Mouse (Mus musculus) T-helper 17 cell (primary cell): ENCODE measurements at regions not wholly inside any gene's neighbourhood (a gene's known extent, or its start where the extent isn't known, plus 50 kb on each side); places are given as distances from the start of the nearest gene placed in this dataset.

Experiments
- in situ Hi-C, 2 experiments: fragments of 300-600 bp; cut with MboI, MseI; formaldehyde crosslinking; loops; 1 replicate in 1 of 2; 2 replicates in 1 of 2; pipeline ENCODE4 v1.15.1; 2025; ENCODE audit warnings: high pct_unique_total_duplicates in 2 of 2

GRCm38 (mm10) chr6:140179999-140180398, 138.7 kb upstream of the Plcz1 start:
- in situ Hi-C loops, result no loop called here

DNA sequence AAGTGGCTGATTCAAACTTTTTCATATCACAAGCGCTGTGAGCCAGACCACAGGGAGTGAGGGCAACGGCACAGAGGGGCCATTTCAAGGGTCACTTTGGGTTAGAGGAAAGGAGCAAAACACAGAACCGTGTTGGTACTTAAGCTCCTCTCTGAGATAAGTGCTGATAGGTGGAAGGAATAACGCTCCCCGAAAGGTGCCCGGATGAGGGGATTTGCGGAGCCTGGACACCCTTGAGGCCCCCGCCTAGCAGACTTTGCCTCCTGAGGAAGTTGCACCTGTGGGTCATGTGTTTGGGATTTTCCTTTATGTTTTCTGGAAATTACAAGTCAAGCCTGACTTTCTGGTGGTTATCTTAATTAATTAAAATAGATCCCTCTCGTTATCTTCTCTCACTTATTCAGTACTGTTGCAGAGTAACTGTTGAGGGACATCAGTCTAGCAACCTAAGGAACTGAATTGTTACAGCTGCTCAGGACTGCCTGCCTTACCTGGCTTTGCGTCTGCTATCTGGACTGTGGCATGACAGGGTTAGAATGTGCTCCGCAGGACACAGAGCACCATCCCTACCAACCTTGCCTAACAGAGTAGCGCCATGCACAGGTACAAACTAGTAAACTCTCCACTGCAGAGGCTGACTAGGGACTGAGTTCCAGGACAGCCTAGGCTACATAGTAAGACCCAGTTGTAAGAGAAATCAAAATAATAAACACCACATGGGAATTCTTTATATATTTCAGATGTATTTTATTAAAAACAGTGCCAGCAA, 137.4 kb upstream of the Plcz1 start:
- in situ Hi-C loops, result no loop called here

DNA sequence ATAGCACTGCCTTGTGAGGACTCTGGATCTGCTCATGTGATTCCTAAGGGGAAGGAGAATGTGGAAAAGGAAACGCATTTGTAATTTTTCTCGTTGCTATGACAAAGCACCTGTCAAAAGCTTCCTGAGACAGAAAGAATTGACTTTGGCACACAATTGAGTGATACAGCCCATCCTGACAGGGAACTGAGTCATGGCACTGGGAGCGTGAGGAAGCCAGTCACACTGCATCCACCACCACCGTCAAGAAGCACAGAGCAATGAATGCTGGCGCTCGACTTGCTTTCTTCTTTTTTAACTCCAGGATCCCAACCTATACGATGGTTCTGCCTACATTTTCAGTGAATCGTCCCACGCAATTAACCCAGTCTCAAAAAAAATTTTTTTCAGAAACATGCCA, 131.5 kb upstream of the Plcz1 start:
- in situ Hi-C loops, result no loop called here

GRCm38 (mm10) chr6:140169836-140170235, 128.6 kb upstream of the Plcz1 start:
- in situ Hi-C loops, result no loop called here

GRCm38 (mm10) chr6:140167182-140167581, 125.9 kb upstream of the Plcz1 start:
- in situ Hi-C loops, result no loop called here

DNA sequence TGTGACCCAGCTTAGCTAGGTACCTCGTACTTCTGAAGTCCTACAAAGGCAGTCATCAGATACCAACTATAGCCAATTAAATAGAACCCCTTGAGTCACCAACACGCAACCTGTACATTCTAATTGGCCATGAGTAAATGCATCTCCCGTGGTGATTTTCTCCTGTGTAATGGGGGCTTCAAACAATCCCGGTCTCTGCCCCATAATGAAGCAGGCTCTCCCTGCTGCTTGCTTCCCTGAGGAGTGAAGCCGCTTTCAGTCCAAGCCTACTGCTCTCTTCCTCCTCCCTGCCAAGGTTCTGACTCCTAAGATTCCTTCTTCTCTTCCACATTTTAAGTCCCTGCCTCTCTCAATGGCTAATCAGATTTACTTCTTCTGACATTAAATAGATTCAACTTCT, 121.5 kb upstream of the Plcz1 start:
- in situ Hi-C loops, result no loop called here

GRCm38 (mm10) chr6:140161482-140161881, 120.2 kb upstream of the Plcz1 start:
- in situ Hi-C loops, result no loop called here

- in situ Hi-C loops, result no loop called here
These were observed 119.7 kb upstream of the Plcz1 start for GRCm38 (mm10) chr6:140160946-140161345.

DNA sequence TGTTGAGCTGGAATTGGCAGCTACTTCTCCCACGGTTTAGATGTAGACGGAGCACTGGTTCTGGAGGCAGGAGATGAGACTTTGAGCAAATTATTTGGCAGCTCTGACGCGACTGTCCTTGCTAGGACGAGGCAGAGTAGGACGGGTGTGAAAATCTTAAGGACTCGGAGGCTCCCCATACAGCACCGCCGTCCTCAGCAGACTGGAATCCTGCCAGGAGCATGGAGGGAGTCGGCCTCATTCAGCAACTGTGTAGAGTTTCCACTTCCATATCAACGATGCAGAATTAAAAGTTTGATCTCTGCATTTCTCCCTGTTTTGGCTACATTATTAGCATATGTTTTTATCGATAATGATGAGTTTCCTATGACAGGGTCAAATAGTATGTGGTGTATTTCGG, 117.7 kb upstream of the Plcz1 start:
- in situ Hi-C loops, result no loop called here

- in situ Hi-C loops, result no loop called here
These were observed 116.1 kb upstream of the Plcz1 start for GRCm38 (mm10) chr6:140157375-140157774.

DNA sequence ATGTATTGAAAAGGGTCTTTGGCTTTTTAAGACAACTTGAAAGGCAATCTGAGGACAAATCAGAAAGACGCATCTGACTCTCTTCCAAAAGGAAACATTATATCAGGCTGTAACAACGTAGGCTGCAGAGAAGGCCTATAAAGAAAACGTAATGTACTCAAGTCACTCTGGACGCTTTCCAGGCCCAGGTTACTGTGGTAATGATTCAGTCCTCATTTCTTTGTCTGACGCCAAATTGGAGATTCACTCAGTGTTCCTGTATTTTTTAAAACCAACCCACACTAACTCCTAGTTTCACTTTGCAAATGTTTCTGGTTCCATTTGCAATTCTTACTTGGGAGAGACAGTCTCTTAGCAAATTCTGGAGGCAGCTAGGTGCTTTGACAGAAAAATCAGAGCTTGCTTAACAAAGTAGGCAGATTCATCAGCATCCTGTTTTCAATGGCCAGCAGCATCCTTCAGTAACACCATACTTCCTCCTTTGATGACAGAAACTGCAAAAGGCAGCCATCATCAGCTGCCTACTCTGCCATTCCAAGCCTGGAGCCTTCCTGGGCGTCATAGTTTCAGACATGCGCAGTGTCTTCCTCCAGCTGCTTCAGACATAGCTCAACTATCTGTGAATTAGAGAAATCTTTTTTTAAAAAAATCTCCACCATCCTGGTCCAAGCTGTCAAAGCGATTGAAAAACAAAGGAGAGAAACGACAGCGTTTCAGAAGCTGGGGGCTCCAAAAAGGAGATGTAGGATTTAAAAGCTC, 111.3 kb upstream of the Plcz1 start:
- in situ Hi-C loops, result no loop called here

DNA sequence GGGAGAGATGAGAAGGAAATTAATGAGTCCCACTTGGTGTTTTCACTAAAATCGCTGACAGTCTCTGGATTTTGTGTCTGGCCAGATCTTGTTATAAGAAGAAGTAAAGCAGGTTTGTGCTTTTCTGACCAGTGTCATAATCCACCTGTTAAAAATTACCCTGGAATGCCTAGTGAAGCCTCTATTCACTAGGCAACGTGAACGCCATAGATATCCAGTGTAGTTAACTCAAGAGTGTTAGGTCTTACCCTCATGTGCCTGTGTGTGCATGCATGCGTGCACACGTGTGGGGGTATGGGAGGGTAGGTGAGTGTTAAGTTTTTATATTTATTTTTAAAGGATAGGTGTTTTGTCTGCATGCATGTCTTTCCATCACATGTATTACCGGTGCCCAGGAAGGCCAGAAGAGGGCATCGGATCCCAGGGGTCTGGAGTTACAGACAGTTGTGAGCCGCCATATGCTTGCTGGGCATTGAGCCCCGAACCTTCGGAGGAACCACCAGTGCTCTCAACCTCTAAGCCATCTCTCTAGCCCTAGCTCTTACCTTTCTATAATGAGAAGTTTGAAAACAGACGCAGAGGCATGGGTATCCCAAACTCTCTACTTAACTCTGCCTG, 107.5 kb upstream of the Plcz1 start:
- in situ Hi-C loops, result no loop called here

DNA sequence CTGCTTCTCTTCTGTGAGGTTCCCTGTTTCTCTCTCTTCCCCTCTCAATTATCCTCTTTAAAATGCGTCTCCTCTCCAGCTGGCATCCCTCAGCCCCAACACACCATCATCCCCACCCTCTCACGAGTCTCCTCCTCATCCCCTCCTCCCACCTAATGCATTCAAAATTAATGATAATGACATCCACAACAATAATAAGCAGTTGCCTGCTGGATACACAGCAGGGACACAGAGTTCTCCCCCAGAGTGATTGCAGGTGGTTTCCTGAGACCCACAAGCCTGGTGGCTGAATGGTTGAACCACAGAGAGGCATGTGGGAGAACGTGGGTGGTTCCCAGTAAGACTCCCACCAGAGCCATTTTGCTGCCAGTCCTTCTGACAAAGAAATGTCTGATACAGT, 106.9 kb upstream of the Plcz1 start:
- in situ Hi-C loops, result no loop called here

DNA sequence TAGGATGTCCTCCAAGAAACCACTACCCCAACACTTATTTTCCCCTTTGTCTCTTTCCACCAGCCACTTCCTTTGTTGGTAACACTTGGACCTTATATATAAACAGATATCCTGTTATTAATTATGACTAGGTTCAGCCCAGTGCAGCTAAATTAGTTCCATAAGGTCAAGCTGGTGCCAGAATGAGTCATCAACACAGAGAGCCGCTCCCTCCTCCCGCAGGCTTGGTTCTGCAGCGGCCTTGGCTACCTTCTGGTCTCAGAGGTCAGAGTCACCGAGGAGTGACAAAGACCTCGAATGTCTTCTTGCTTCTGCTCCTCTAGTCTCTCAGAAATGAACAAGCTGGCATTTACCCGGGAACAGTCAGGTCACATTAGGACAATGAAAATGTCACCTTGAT, 106.5 kb upstream of the Plcz1 start:
- in situ Hi-C loops, result no loop called here

- in situ Hi-C loops, result no loop called here
These were observed 92.5 kb upstream of the Plcz1 start for GRCm38 (mm10) chr6:140133734-140134133.

DNA sequence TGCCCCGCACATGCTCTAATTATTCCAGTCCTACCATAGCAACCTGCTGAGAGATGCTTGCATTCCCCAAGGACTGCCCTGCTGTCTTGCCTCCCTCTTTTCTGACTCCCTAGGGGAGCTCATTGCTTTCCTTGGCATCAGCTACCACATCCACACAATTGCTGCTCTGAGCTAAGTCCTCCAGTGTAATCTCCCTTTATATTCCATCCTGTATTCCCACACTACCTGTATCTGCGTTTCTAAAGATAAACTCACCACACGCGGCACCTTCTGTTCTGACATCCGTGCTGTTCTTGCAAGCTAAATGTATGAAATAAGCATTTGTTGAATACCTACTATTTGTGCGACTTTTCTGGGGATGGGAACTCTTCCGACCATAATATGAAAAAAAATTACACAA, 85.4 kb upstream of the Plcz1 start:
- in situ Hi-C loops, result no loop called here

GRCm38 (mm10) chr6:140114024-140114423, 72.8 kb upstream of the Plcz1 start:
- in situ Hi-C loops, result no loop called here

- in situ Hi-C loops, result no loop called here
These were observed 70.8 kb upstream of the Plcz1 start for GRCm38 (mm10) chr6:140112054-140112453.

DNA sequence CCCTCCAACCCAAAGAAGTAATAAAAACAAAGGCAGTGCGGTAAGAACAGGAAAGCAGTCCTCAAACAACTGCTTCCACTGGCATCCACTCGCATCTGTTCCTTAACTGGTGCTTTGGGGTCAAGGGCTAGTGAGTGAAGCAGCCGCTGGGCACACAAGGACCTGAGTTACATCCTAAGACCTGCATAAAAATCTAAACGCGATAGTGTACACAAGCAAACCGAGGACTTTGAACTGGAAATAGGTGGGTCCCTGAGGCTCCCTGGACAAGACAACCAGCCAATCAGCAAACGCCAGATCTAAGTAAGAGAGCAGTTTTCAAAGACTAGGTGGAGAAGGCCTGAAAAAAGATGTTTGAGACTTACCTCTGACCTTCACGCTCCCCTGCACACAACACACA, 66.8 kb upstream of the Plcz1 start:
- in situ Hi-C loops, result no loop called here

GRCm38 (mm10) chr6:140107628-140108027, 66.4 kb upstream of the Plcz1 start:
- in situ Hi-C loops, result no loop called here

DNA sequence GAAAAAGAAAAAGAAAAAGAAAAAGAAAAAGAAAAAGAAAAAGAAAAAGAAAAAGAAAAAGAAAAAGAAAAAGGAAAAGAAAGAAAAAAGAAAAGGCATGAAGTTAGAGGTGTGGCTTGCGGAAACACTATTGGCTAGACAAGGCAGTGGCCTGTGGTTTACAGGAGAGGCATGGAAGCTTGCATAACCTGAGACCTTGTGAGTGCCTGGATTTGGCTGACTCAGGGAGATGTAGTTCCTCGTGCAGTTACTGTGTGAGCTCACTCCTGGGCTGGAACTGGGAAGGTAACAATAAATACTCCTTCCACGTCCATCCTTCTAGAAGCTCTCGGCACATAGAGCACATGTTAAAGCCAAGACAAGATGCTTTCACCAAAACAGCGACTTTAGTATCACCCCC, 64.9 kb upstream of the Plcz1 start:
- in situ Hi-C loops, result no loop called here

- in situ Hi-C loops, result no loop called here
These were observed 60.8 kb upstream of the Plcz1 start for GRCm38 (mm10) chr6:140102043-140102442.

DNA sequence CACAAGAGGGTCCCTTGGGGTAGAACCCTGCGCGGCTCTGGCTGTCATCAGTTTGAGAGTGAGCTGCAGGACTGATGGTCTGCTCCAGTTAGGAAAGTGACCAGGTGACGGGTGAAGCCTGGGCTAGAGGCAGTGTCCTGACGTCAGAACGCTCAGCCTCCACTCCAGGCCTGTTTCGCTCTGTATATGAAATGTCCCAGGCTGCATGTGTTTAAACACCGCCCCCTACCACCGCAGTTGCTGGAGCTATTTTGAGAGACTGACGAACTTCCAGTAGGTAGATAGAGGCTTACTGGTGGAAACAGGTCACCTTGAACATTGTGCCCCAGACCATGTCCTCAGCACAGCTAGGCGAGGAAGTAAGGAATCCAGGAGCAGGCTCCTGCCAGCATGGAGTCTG, 54.2 kb upstream of the Plcz1 start:
- in situ Hi-C loops, result no loop called here
